Mouse (Mus musculus) liver, embryonic 14.5 days (tissue): ENCODE measurements around the gene Rassf3. TPM values are rescaled to one million over a fixed set of nuclear protein-coding genes. Genes with fewer than 3 reads are reported as not detected.

Experiments used
- ATAC-seq: fragments of 200-750 bp; cut with Nextera tagmentation; 2 replicates; pipeline ENCODE4 v1.8.0; 2017; ENCODE audit warnings: moderate number of reproducible peaks, mild to moderate bottlenecking, moderate library complexity; ENCODE audit not compliant: insufficient read depth
- DNase-seq, 3 experiments: peaks; one replicate each; pipeline ENCODE4 v3.0.0-alpha.2; 2012 to 2013; ENCODE audit warnings: low read depth in 3 of 3, low spot score in 3 of 3
- H3K27ac ChIP-seq: fragments of 300-500 bp; sonication (generic); 2 replicates; pipeline ENCODE4 v1.5.1; 2014; ENCODE audit warnings: moderate library complexity, mild to moderate bottlenecking, control low read depth, inconsistent platforms
- H3K27me3 ChIP-seq: fragments of 300-500 bp; sonication (generic); 2 replicates; pipeline ENCODE4 v1.6.1; 2014; ENCODE audit warnings: mild to moderate bottlenecking, low read length, moderate library complexity; ENCODE audit not compliant: control insufficient read depth, insufficient read depth
- H3K36me3 ChIP-seq: fragments of 300-500 bp; sonication (generic); replicated peaks from 2 replicates; pipeline ENCODE4 v1.6.1; 2014; ENCODE audit warnings: low read depth; ENCODE audit not compliant: control insufficient read depth, insufficient read depth
- H3K4me1 ChIP-seq, 2 experiments: fragments of 200-500 bp in 1 of 2; fragments of 300-500 bp in 1 of 2; sonication (generic) in 1 of 2; replicated peaks; 2 replicates each; pipeline ENCODE4 v1.6.1; 2012 to 2014; ENCODE audit warnings: antibody characterized with exemption in 1 of 2, inconsistent platforms in 1 of 2, low read length in 1 of 2; ENCODE audit not compliant: control insufficient read depth in 2 of 2, insufficient read depth in 2 of 2
- H3K4me2 ChIP-seq: fragments of 300-500 bp; sonication (generic); 2 replicates; pipeline ENCODE4 v1.6.1; 2014; ENCODE audit warnings: low read depth, mild to moderate bottlenecking, control low read depth, moderate library complexity
- H3K4me3 ChIP-seq, 2 experiments: fragments of 200-500 bp in 1 of 2; fragments of 300-500 bp in 1 of 2; sonication (generic) in 1 of 2; 2 replicates each; pipeline ENCODE4 v1.5.1; 2012 to 2014; ENCODE audit warnings: low read depth in 2 of 2, low read length in 2 of 2, mild to moderate bottlenecking in 2 of 2, control low read depth in 1 of 2, inconsistent platforms in 1 of 2, moderate library complexity in 1 of 2; ENCODE audit not compliant: insufficient read depth in 1 of 2
- H3K9ac ChIP-seq: fragments of 300-500 bp; sonication (generic); replicated peaks from 2 replicates; pipeline ENCODE4 v1.6.1; 2014; ENCODE audit warnings: mild to moderate bottlenecking, control low read depth, moderate library complexity
- H3K9me3 ChIP-seq: fragments of 300-500 bp; sonication (generic); 2 replicates; pipeline ENCODE4 v1.6.1; 2016; ENCODE audit warnings: low read length, mixed read lengths; ENCODE audit not compliant: control insufficient read depth
- CTCF ChIP-seq: IDR thresholded peaks from 2 replicates; pipeline ENCODE4 v1.5.1; 2016; ENCODE audit warnings: antibody characterized with exemption, low read depth, control low read depth
- EP300 ChIP-seq: IDR thresholded peaks from 2 replicates; pipeline ENCODE4 v1.6.1; 2016; ENCODE audit warnings: antibody characterized with exemption, low read depth
- WGBS: fragments of 180-500 bp; shearing (Covaris S2); extraction: QIAGEN DNeasy Blood & Tissue Kit; methylation state at CpG from one replicate; pipeline ENCODE4 v1.1.7; 2014; ENCODE audit not compliant: insufficient replicate concordance; 5-methylcytosine and 5-hydroxymethylcytosine counted together
- polyA plus RNA-seq, 2 experiments: library from polyadenylated mRNA; depleted of rRNA in 1 of 2; stranded (reverse) in 1 of 2; unstranded in 1 of 2; fragments of >200 nt; fragmentation: Nextera tagmentation in 1 of 2; extraction: Ambion mirVana in 1 of 2; gene quantifications; 2 replicates each; pipeline versions ENCODE4 v1.2.1 to v1.2.3; 2012 to 2014

The Rassf3 gene
- polyA plus RNA-seq, 2 experiments = 7.9 to 8.6 TPM

DNA sequence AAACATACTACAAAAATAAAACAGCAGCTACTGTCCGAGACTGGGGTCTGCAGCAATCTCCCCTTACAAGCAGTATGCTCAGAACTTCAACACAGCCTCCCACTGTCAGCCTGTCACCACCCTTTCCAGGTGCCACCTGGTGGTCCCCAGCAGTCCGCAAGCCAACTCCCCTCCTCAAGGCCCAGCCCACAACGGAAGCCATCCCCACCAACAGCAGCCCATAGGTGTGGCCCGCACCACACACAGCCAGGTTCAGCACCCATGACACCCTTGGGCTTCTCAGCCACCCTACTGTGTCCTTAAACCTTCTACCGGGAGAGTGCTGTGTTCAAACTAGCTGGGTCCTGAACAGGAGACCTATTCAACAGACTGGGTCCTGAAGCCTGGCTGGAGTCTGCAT is 51.1 kb downstream of the Rassf3 start:
- Histone ChIP-seq H3K4me3 (no peak overlapping the region), H3K9ac (no peak overlapping the region), H3K36me3 (no peaks in the 10 kb centered on the region), H3K4me1 (peaks cover 0 to 31% of the 10 kb centered on the region in 2 experiments; a peak in 3 of 4 replicates), H3K4me2 (no peak overlapping the region), H3K27me3 (no peaks in the 10 kb centered on the region), H3K27ac (no peak overlapping the region), H3K9me3 (no peaks in the 10 kb centered on the region)
- no peak for ATAC-seq
- TF ChIP-seq EP300 = no peak
- TF ChIP-seq CTCF = no peak
- DNase-seq = no peak
- 74% methylated on average over 5 of the region's 5 CpGs for WGBS

DNA sequence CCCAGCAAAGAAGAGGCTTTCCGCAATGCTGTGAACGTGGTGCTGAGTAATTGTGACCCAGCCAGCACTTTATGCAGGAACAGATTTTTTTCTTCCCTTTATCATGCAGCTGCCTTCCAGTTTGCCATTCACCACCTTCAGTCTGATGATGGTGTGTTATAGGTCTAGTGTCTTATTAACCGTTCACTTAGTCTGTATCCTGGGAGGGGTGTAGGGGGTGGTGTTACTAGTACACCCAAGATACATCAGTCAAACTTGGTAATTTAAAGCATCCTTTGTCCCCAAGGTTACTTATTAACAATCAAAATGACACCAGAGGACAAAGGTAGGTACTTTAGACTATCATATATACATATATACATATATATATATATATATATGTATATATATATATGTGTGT is 51.7 kb downstream of the Rassf3 start:
- H3K4me1 ChIP-seq = peaks cover 0 to 27% of the 10 kb centered on the region in 2 experiments; a peak in 3 of 4 replicates
- no peak overlapping the region for H3K27ac ChIP-seq
- H3K36me3 ChIP-seq = no peaks in the 10 kb centered on the region
- H3K4me3 ChIP-seq = no peak overlapping the region
- no peaks in the 10 kb centered on the region for H3K27me3 ChIP-seq
- H3K9ac ChIP-seq = no peak overlapping the region
- H3K9me3 ChIP-seq = no peaks in the 10 kb centered on the region
- H3K4me2 ChIP-seq = no peak overlapping the region
- ATAC-seq (no peak), DNase-seq (no peak)
- 69% methylated on average over 3 of the region's 3 CpGs for WGBS
- no peak for TF ChIP-seq CTCF
- no peak for TF ChIP-seq EP300

DNA sequence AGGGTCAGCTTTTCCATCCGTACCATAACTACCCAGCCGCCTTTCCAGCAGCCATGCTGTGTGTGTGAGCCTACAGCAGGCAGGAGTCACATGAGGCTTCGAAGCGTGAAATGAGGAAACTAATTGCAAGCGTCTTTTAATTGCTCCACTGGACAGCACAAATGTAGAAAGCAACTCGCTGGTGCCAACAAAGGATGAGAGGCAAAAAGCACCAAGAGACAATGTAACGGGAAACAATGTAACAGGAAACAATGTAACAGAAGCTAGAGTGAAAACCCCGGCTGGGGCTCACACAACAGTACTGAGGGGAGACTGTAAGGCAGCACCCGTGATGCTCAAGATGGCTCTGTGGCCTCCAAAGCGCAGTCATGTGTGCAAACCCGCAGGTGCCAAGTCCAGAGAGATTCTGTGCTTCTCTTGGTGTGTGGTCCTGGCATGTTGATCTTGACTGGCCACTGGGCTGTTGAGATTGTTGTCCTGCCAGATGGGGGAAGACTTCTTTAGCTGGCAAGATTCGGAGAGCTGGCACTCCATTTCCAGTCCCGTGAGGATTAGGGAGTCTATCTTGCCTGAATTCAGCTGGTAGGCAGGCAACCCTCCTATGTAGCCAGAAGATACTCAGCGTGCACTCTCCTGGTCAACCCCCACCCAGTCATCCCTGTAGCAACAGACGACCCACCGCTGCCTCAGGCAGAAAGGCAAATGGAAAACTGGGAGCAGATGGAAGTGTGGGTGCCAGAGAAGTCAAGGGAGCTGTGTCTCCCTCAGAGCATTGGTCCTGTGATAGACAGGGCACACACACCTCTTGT is 52.4 kb downstream of the Rassf3 start:
- WGBS = 75% methylated on average over 16 of the region's 16 CpGs
- peaks cover 0 to 28% of the 10 kb centered on the region in 2 experiments; a peak in 3 of 4 replicates for H3K4me1 ChIP-seq
- H3K4me2 ChIP-seq = no peak overlapping the region
- DNase-seq (no peak), ATAC-seq (no peak)
- no peak overlapping the region for H3K27ac ChIP-seq
- no peaks in the 10 kb centered on the region for H3K36me3 ChIP-seq
- no peaks in the 10 kb centered on the region for H3K9me3 ChIP-seq
- H3K9ac ChIP-seq = no peak overlapping the region
- H3K4me3 ChIP-seq = no peak overlapping the region
- TF ChIP-seq EP300 (no peak), CTCF (no peak)
- no peaks in the 10 kb centered on the region for H3K27me3 ChIP-seq

DNA sequence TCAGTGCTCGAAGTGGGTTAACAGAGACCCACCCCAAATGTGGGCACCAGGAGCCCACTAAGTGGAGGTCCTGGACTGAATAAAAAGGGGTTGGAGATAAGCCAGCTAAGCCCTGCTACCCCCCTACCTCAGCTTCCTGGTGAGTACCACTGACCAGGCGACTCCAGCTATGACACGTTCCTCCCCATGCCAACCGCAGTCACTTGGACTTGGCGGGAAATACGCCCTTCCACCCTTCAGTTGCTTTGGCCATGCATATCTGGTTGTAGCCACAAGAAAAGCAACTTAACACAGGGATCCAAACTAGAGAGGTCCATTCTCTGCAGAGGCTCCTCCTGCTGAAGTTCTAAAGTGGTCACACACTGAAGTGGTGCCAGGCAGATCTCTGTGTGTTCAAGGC is 53.9 kb downstream of the Rassf3 start:
- no peaks in the 10 kb centered on the region for H3K9me3 ChIP-seq
- H3K27ac ChIP-seq = no peak overlapping the region
- H3K4me2 ChIP-seq = no peak overlapping the region
- 77% methylated on average over 6 of the region's 6 CpGs for WGBS
- no peak for TF ChIP-seq CTCF
- peaks cover 0 to 21% of the 10 kb centered on the region in 2 experiments; a peak in 3 of 4 replicates for H3K4me1 ChIP-seq
- no peak overlapping the region for H3K9ac ChIP-seq
- H3K36me3 ChIP-seq = no peaks in the 10 kb centered on the region
- H3K27me3 ChIP-seq = no peaks in the 10 kb centered on the region
- no peak for DNase-seq
- no peak for ATAC-seq
- H3K4me3 ChIP-seq = no peak overlapping the region

DNA sequence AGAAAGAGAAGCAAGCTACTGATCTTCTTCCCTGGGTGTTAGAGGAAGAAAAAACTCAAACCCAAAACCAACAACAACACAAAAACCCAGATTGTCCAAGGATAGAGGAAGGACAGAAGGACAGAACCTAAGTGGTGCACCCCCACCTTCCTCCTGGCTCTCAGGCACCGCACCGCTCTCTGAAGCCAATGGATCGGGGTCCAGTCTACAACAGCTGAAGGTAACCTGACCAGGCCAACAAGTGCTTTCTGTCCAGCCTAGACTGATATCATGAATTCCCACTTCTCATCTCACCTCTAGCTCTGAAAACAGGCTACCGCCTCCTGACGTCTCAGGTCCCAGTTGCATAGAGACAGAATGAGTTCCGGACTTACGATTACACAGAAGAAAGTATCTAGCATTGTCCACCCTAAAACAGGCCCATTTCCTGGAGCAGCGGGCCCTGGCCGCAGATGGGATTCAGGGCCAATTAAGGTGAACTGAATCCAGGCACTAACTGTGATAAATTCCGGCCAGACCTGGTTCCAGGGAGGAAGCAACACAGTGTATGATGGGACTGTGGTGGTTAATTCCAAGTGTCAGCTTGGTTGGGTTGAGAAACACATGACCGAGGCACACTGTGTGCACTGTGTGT is 54.4 kb downstream of the Rassf3 start:
- H3K27ac ChIP-seq = no peak overlapping the region
- no peak overlapping the region for H3K4me2 ChIP-seq
- ATAC-seq (no peak), DNase-seq (no peak)
- H3K36me3 ChIP-seq = no peaks in the 10 kb centered on the region
- H3K4me1 ChIP-seq = peaks cover 0 to 19% of the 10 kb centered on the region in 2 experiments; a peak in 3 of 4 replicates
- TF ChIP-seq CTCF (no peak), EP300 (no peak)
- 83% methylated on average over 11 of the region's 11 CpGs for WGBS
- H3K27me3 ChIP-seq = no peaks in the 10 kb centered on the region
- no peak overlapping the region for H3K4me3 ChIP-seq
- H3K9me3 ChIP-seq = no peaks in the 10 kb centered on the region
- no peak overlapping the region for H3K9ac ChIP-seq
